Mouse (Mus musculus): ENCODE measurements around the gene Ndufaf2. TPM values are rescaled to one million over a fixed set of nuclear protein-coding genes. Genes with fewer than 3 reads are reported as not detected.

Ndufaf2 gene
- polyA plus RNA-seq, 1 experiment from 2014 or later: 73.3 TPM

DNA sequence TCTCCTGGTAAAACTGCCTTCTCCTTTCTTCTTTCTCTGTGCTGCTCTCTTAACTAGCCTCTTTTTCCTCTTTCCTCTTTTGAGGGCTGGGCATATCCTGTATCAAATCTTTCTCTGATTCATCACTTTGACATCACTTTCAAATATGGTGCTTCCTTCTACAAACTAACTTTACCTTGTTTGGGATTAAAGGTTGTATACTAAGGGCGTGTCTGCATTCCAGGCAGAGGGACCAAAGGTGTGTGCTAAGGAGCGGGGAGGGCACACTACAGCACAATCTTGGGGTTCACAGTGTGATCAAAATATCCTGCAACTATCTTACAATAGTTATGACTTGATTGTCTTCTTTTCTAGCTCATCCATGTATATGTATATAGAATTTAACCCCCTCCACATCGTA, 112.4 kb downstream of the Ndufaf2 start:
- no peak overlapping the region for H3K27ac ChIP-seq (ENCODE audit: low read depth)
- no peaks in the 10 kb centered on the region for H3K9me3 ChIP-seq (ENCODE audit: control insufficient read depth, low read length)
- DNase-seq (ENCODE audit: low spot score): peak; percentile 37
- H3K36me3 ChIP-seq (ENCODE audit: control insufficient read depth, insufficient read depth, low read length): peaks cover 19% of the 10 kb centered on the region
- no peak overlapping the region for H3K4me3 ChIP-seq (ENCODE audit: low read depth, low read length)
- peaks cover 20% of the 10 kb centered on the region for H3K4me1 ChIP-seq (replicated peaks; ENCODE audit: control insufficient read depth, insufficient read depth, low read length)
- H3K27me3 ChIP-seq (replicated peaks; ENCODE audit: control insufficient read depth, insufficient read depth, low read length): no peaks in the 10 kb centered on the region
- H3K4me2 ChIP-seq (ENCODE audit: low read length): peak overlapping the region; percentile 65
- WGBS: 87% methylated on average over 3 of the region's 3 CpGs
- H3K9ac ChIP-seq (ENCODE audit: low read length): no peak overlapping the region
- no peak for ATAC-seq (replicated peaks; ENCODE audit: low FRiP score, low TSS enrichment, low read depth)

DNA sequence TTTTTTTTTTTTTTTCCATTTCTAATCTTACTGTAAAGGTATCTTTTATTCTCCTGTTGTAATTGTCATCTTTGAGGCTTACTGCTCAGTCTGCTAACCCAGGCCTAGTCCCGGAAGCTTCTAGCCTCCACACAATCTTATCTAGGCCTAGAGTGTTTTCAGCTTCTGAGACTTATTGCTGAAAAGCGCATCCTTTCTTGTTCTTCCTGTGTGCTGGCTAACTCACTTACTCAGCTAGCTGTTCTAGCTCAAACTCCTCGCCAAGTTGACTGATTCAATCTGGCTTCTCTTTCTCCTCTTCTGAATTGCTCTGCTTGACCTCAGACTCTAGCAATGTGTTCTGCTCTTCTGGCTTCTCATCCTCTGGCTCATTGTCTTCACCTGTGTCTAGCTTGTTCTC, 112.8 kb downstream of the Ndufaf2 start:
- H3K9ac ChIP-seq (ENCODE audit: low read length): no peak overlapping the region
- H3K4me1 ChIP-seq (replicated peaks; ENCODE audit: control insufficient read depth, insufficient read depth, low read length): peaks cover 21% of the 10 kb centered on the region
- no peak overlapping the region for H3K4me3 ChIP-seq (ENCODE audit: low read depth, low read length)
- H3K27ac ChIP-seq (ENCODE audit: low read depth): no peak overlapping the region
- WGBS: 70% methylated on average over 3 of the region's 3 CpGs
- no peaks in the 10 kb centered on the region for H3K9me3 ChIP-seq (ENCODE audit: control insufficient read depth, low read length)
- peaks cover 19% of the 10 kb centered on the region for H3K36me3 ChIP-seq (ENCODE audit: control insufficient read depth, insufficient read depth, low read length)
- no peak for DNase-seq (ENCODE audit: low spot score)
- peak overlapping the region; percentile 65 for H3K4me2 ChIP-seq (ENCODE audit: low read length)
- H3K27me3 ChIP-seq (replicated peaks; ENCODE audit: control insufficient read depth, insufficient read depth, low read length): no peaks in the 10 kb centered on the region
- ATAC-seq (replicated peaks; ENCODE audit: low FRiP score, low TSS enrichment, low read depth): no peak

DNA sequence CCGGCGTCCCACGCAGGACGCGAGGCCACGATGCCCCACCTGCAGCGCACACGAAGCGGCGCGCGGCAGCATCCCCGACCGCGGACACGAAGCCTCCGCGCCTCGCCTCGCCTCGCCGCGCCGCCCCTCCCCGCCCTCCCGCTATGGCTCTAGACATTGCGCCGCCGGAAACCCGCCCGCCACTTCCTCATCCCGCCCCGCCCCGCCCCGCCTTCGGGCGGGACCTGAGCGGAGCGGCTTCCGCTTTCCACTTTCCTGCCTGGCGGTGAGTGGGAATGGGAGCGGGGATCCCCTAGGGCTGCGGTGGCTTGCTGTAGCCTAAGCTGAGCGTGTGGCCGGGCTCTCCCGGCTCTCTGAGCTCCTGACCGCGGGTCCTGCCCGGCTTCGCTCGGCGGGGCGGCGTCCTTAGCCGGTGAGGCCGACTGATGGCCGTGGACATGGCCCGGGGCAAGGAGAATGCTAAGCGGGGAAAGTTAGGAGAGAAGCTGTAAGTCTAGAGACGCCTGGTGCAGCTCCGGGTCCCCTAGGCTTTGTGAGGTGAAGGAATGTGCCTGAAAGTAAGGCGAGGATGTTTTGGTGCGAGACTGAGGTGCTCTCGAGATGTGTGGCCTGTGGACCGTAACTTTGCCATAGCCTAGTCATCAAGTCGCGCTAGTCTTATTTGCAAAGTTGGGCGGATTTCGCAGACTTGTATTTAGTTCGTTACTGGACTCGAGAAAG, 114.0 kb downstream of the Ndufaf2 start, which contains the start of gene Smim15:
Gene Smim15 (plus strand): TSS at position 225 of the 720 bp plus-strand sequence.
- Histone ChIP-seq H3K9ac (ENCODE audit: low read length) (peak within 1 kb of the TSS; percentile 82), H3K27me3 (replicated peaks; ENCODE audit: control insufficient read depth, insufficient read depth, low read length) (no peaks in the 10 kb centered on the region), H3K4me1 (replicated peaks; ENCODE audit: control insufficient read depth, insufficient read depth, low read length) (peaks cover 25% of the 10 kb centered on the region), H3K4me2 (ENCODE audit: low read length) (peak within 1 kb of the TSS; percentile 65), H3K4me3 (ENCODE audit: low read depth, low read length) (peak within 1 kb of the TSS; percentile 71), H3K27ac (ENCODE audit: low read depth) (peak within 1 kb of the TSS; percentile 89), H3K36me3 (ENCODE audit: control insufficient read depth, insufficient read depth, low read length) (peaks cover 19% of the 10 kb centered on the region), H3K9me3 (ENCODE audit: control insufficient read depth, low read length) (no peaks in the 10 kb centered on the region)
- ATAC-seq (replicated peaks; ENCODE audit: low FRiP score, low TSS enrichment, low read depth) (peak; percentile 93), DNase-seq (ENCODE audit: low spot score) (peak; percentile 90)
- WGBS: under 1% methylated on average over 67 of the region's 71 CpGs

DNA sequence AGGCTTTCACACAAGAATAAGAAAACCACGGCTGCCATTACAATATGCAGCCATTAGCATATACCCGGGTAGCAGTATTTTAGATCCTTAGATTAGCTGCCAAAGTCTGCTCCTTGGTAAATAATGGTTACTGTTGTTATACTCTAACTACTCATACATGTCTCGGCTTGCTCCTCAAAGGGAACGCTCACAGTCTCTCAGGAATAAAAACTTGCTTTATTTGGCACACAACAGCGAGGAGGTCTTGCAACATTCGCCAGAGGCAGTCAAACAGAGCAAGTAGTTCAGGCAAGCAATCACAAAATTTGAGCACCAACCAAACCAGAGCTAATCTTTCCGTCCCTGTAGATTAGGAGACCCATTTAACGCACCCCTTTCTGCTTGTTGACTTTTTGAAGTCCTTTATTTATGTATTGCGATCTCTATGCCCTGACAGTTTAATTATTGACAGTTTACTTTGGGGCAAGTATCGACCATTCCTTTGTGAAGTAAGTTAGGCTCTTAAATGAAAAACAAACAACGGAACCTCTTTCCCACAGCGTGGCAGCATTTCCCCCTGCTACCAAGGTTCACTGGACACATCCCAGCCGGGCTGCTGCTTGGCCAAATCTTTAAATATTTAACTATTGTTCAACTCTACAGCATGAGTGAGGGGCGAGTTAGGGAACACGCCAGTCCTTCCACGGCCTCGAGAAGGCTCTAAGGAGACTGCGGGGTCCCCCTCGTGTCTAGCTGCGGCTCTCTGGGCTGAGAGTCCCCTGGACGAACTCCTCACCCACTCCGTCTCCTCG, 114.8 kb downstream of the Ndufaf2 start:
- H3K27me3 ChIP-seq (replicated peaks; ENCODE audit: control insufficient read depth, insufficient read depth, low read length): no peaks in the 10 kb centered on the region
- ATAC-seq (replicated peaks; ENCODE audit: low FRiP score, low TSS enrichment, low read depth): peak; percentile 46; the same call in 1 of the 2 replicates

DNA sequence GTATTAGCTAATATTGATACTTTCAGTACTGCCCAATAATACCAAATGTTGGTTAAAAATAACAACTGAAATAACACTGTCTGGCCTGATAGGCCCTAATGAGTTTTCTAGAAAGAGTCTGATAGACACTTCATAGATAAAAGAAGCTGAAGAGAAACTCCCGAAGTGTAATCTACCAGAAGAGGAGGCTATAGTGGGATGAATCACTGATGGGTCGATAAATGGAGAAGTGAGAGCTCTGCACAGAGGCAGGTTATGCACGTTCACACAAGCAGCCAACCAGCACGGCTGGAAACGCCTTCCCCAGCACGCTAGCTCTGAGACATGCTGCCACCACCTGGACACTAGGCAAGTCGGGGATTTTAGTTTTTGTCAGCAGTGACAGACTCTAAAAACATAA, 117.1 kb downstream of the Ndufaf2 start:
- ATAC-seq (replicated peaks; ENCODE audit: low FRiP score, low TSS enrichment, low read depth) (peak; percentile 44; the same call in 1 of the 2 replicates), DNase-seq (ENCODE audit: low spot score) (peak; percentile 72)
- Histone ChIP-seq H3K27me3 (replicated peaks; ENCODE audit: control insufficient read depth, insufficient read depth, low read length) (no peaks in the 10 kb centered on the region), H3K9me3 (ENCODE audit: control insufficient read depth, low read length) (no peaks in the 10 kb centered on the region), H3K9ac (ENCODE audit: low read length) (no peak overlapping the region), H3K27ac (ENCODE audit: low read depth) (no peak overlapping the region), H3K4me3 (ENCODE audit: low read depth, low read length) (no peak overlapping the region), H3K4me1 (replicated peaks; ENCODE audit: control insufficient read depth, insufficient read depth, low read length) (peaks cover 25% of the 10 kb centered on the region), H3K36me3 (ENCODE audit: control insufficient read depth, insufficient read depth, low read length) (no peaks in the 10 kb centered on the region), H3K4me2 (ENCODE audit: low read length) (0 out of 2 replicates have a peak overlapping the region, but pooled peaks have one; percentile 9)
- 5% methylated on average over 7 of the region's 7 CpGs for WGBS

More for the DNA sequence above, 114.8 kb downstream of the Ndufaf2 start:
- peak overlapping the region; percentile 89 for H3K27ac ChIP-seq (ENCODE audit: low read depth)
- 3% methylated on average over 23 of the region's 23 CpGs for WGBS
- H3K9me3 ChIP-seq (ENCODE audit: control insufficient read depth, low read length): no peaks in the 10 kb centered on the region
- H3K4me1 ChIP-seq (replicated peaks; ENCODE audit: control insufficient read depth, insufficient read depth, low read length): peaks cover 25% of the 10 kb centered on the region
- H3K36me3 ChIP-seq (ENCODE audit: control insufficient read depth, insufficient read depth, low read length): peaks cover 17% of the 10 kb centered on the region
- H3K4me3 ChIP-seq (ENCODE audit: low read depth, low read length): peak overlapping the region; percentile 71
- peak overlapping the region; percentile 65 for H3K4me2 ChIP-seq (ENCODE audit: low read length)
- H3K9ac ChIP-seq (ENCODE audit: low read length): peak overlapping the region; percentile 82
- DNase-seq (ENCODE audit: low spot score): peak; percentile 84

DNA sequence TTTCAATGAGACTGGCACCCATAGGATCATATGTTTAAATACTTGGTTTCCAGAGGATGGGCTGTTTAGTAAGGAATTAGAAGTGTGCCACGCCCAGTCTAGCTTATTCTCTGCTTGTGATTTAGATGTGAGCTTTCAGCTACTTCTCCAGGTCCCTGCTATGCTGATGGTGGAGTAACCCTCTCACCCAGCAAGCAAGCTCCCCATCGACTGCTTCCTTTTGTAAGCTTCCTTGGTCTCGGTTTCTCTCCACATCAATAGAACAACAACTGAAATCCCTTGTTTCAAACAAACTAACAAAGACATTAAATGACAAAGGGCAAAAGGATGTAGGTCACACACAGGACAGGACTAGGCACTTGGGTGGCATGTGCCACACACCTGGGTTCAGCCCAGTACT, 118.0 kb downstream of the Ndufaf2 start:
- Histone ChIP-seq H3K9me3 (ENCODE audit: control insufficient read depth, low read length) (no peaks in the 10 kb centered on the region), H3K36me3 (ENCODE audit: control insufficient read depth, insufficient read depth, low read length) (no peaks in the 10 kb centered on the region), H3K4me1 (replicated peaks; ENCODE audit: control insufficient read depth, insufficient read depth, low read length) (peaks cover 20% of the 10 kb centered on the region), H3K4me3 (ENCODE audit: low read depth, low read length) (no peak overlapping the region), H3K4me2 (ENCODE audit: low read length) (no peak overlapping the region), H3K27ac (ENCODE audit: low read depth) (no peak overlapping the region), H3K9ac (ENCODE audit: low read length) (no peak overlapping the region), H3K27me3 (replicated peaks; ENCODE audit: control insufficient read depth, insufficient read depth, low read length) (no peaks in the 10 kb centered on the region)
- DNase-seq (ENCODE audit: low spot score) (no peak), ATAC-seq (replicated peaks; ENCODE audit: low FRiP score, low TSS enrichment, low read depth) (no peak)
- WGBS: 80% methylated on average over 3 of the region's 3 CpGs

DNA sequence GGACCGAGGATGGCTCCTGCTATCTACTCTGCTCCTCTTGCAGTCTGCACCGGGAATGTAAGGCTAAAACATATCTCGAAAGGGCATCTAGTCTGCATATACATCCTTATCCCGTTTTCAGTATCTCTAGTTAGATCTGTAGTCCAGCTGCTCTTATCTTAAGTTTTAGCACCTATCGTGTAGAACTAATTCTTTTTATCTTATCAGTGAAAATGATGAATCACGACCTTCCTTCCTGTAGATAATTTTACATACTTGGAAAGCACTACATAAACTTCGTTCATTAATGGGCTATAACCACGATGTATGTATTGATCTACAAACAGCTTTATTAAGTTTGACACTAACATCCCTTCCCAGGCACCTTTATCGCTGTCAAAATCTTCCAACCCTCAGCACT, 118.5 kb downstream of the Ndufaf2 start:
- peaks cover 20% of the 10 kb centered on the region for H3K4me1 ChIP-seq (replicated peaks; ENCODE audit: control insufficient read depth, insufficient read depth, low read length)
- H3K27ac ChIP-seq (ENCODE audit: low read depth): no peak overlapping the region
- no peak overlapping the region for H3K4me2 ChIP-seq (ENCODE audit: low read length)
- H3K36me3 ChIP-seq (ENCODE audit: control insufficient read depth, insufficient read depth, low read length): no peaks in the 10 kb centered on the region
- no peaks in the 10 kb centered on the region for H3K27me3 ChIP-seq (replicated peaks; ENCODE audit: control insufficient read depth, insufficient read depth, low read length)
- no peak overlapping the region for H3K9ac ChIP-seq (ENCODE audit: low read length)
- no peak for DNase-seq (ENCODE audit: low spot score)
- H3K4me3 ChIP-seq (ENCODE audit: low read depth, low read length): no peak overlapping the region
- 62% methylated on average over 9 of the region's 9 CpGs for WGBS
- no peak for ATAC-seq (replicated peaks; ENCODE audit: low FRiP score, low TSS enrichment, low read depth)
- no peaks in the 10 kb centered on the region for H3K9me3 ChIP-seq (ENCODE audit: control insufficient read depth, low read length)

DNA sequence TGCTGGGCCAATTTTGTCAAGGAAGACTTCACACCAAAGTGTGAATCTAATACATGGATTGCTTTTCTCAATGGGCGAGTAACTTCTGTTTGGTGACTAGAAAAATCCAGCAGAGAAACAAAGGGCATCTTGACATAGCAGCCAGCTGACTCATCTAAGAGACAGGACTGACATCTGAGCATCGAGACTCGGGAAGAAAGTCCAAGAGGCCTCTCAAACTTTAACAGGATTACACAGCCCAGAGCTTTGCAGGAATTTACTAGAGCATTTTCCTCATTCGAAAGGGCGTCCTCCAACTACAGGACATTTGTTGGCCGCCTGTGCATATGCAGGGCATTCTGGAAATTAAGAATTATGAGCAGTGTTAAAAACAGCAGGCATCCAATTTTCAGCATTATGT, 119.0 kb downstream of the Ndufaf2 start:
- H3K4me2 ChIP-seq (ENCODE audit: low read length): no peak overlapping the region
- H3K9me3 ChIP-seq (ENCODE audit: control insufficient read depth, low read length): no peaks in the 10 kb centered on the region
- no peaks in the 10 kb centered on the region for H3K36me3 ChIP-seq (ENCODE audit: control insufficient read depth, insufficient read depth, low read length)
- H3K4me3 ChIP-seq (ENCODE audit: low read depth, low read length): no peak overlapping the region
- H3K9ac ChIP-seq (ENCODE audit: low read length): no peak overlapping the region
- ATAC-seq (replicated peaks; ENCODE audit: low FRiP score, low TSS enrichment, low read depth): no peak
- no peak overlapping the region for H3K27ac ChIP-seq (ENCODE audit: low read depth)
- H3K27me3 ChIP-seq (replicated peaks; ENCODE audit: control insufficient read depth, insufficient read depth, low read length): no peaks in the 10 kb centered on the region
- peaks cover 20% of the 10 kb centered on the region for H3K4me1 ChIP-seq (replicated peaks; ENCODE audit: control insufficient read depth, insufficient read depth, low read length)
- no peak for DNase-seq (ENCODE audit: low spot score)
- 72% methylated on average over 6 of the region's 6 CpGs for WGBS

All from intestine, embryonic 14.5 days (tissue).